Mouse (Mus musculus): ENCODE measurements around the gene Flot2.

- TF ChIP-seq CTCF (IDR thresholded peaks at IDR 0.05; ENCODE audit: low read depth, low read length): no peak
- TF ChIP-seq POLR2A (IDR thresholded peaks at IDR 0.05; ENCODE audit: extremely low read depth, insufficient read depth, low read length): no peak
These were observed 19.2 kb downstream of the Flot2 start for GRCm38 (mm10) chr11:78056946-78057345.
